Mouse (Mus musculus) kidney, adult 2 months (tissue): ENCODE measurements around the gene Ccdc144b. TPM values are rescaled to one million over a fixed set of nuclear protein-coding genes. Genes with fewer than 3 reads are reported as not detected.
A peak's percentile ranks its signal among the peaks of the same experiment; 100 is the strongest.

ENCODE experiments used
- DNase-seq: peaks from one replicate; pipeline ENCODE4 v3.0.0; 2021
- H3K27ac ChIP-seq: fragments of 200-500 bp; 2 replicates; pipeline ENCODE4 v1.5.1; 2012; ENCODE audit warnings: low read depth, low read length, control low read depth, inconsistent platforms; ENCODE audit not compliant: insufficient read depth
- H3K27me3 ChIP-seq: fragments of 200-500 bp; replicated peaks from 2 replicates; pipeline ENCODE4 v1.6.1; 2012; ENCODE audit warnings: mild to moderate bottlenecking, moderate library complexity, low read length, inconsistent platforms; ENCODE audit not compliant: control insufficient read depth, insufficient read depth
- H3K36me3 ChIP-seq: fragments of 200-500 bp; 2 replicates; pipeline ENCODE4 v1.6.1; 2012; ENCODE audit warnings: mild to moderate bottlenecking, moderate library complexity, low read length, inconsistent platforms; ENCODE audit not compliant: control insufficient read depth, insufficient read depth
- H3K4me1 ChIP-seq: fragments of 200-500 bp; 2 replicates; pipeline ENCODE4 v1.6.1; 2011; ENCODE audit warnings: low read length; ENCODE audit not compliant: control insufficient read depth, insufficient read depth
- H3K4me3 ChIP-seq: fragments of 200-500 bp; 2 replicates; pipeline ENCODE4 v1.5.1; 2011; ENCODE audit warnings: mild to moderate bottlenecking, low read depth, low read length, control low read depth; ENCODE audit not compliant: insufficient read depth
- CTCF ChIP-seq: fragments of 200-500 bp; conservative IDR thresholded peaks from 2 replicates; pipeline ENCODE4 v1.5.1; 2011; ENCODE audit warnings: low read depth, mild to moderate bottlenecking, control low read depth, low read length, moderate library complexity, mixed read lengths; ENCODE audit not compliant: insufficient read depth, insufficient read length
- POLR2A ChIP-seq: fragments of 200-500 bp; IDR thresholded peaks from one replicate; pipeline ENCODE4 v1.6.1; 2011; ENCODE audit warnings: low read depth, low read length, control low read depth
- WGBS: fragments of 180-500 bp; shearing (Covaris S2); methylation state at CpG from one replicate; pipeline ENCODE4 v1.1.7; 2018; 5-methylcytosine and 5-hydroxymethylcytosine counted together
- polyA plus RNA-seq: library from polyadenylated mRNA; depleted of rRNA; stranded (reverse); fragments of >200 nt; gene quantifications from 2 replicates; pipeline ENCODE4 v1.2.3, GENCODE M21; 2012; rRNA removed

Gene Ccdc144b
- polyA plus RNA-seq, result 0.05 TPM in 2 replicates

DNA sequence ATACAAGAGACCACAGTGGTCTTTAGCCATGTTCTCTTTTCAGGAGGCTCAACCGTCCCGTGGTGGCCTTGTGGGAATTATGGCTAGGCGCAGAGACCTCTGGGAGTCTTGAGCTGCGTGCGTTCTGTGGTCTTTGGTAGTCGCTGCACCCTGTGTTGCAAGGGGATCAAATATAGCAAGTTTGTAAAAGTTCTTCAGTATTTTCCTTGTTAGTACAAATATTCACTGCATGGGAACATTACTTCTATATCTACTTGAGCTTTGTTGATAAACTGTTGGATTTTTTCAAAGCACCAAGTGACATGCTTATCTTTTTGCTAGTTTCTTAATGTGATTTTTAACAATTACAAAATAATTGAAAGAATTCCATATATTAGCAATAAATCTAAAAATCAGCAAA is at the start of gene Ccdc144b:
Ccdc144b (minus strand) TSS at position 101 of the 400 bp plus-strand sequence.
- no peaks in the 10 kb centered on the region for H3K4me1 ChIP-seq
- WGBS, result 94% methylated on average over 6 of the region's 6 CpGs
- no peak for DNase-seq
- TF ChIP-seq POLR2A (no peak), CTCF (no peak)
- H3K4me3 ChIP-seq, result no peak within 1 kb of the TSS
- no peak within 1 kb of the TSS for H3K27ac ChIP-seq
- no peaks in the 10 kb centered on the region for H3K36me3 ChIP-seq
- no peaks in the 10 kb centered on the region for H3K27me3 ChIP-seq

DNA sequence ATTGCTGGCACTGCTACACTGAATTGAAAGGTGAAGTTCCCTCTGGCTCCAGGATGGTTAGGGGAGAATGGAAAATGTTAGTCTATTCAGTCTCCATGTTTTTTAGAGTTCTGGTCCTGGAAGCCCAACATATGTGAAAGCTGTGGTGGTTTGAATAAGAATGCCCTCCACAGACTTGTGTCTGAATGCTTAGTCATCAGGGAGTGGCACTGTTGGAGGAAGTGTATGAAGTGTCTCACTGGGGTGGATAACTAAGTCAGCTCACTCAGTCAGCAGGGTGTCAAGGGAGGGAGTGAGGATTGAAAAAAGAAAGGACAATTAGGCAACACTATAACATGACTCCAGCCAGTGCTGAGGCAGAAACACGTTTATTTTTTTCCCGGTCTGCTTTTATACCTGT is 42.0 kb upstream of the Ccdc144b start:
- no peak for DNase-seq
- no peak overlapping the region for H3K4me3 ChIP-seq
- no peaks in the 10 kb centered on the region for H3K27me3 ChIP-seq
- no peak for TF ChIP-seq POLR2A
- no peak for TF ChIP-seq CTCF
- H3K36me3 ChIP-seq, result peaks cover 2% of the 10 kb centered on the region; the same call in 1 of the 2 replicates
- no peaks in the 10 kb centered on the region for H3K4me1 ChIP-seq
- 87% methylated on average over 2 of the region's 2 CpGs for WGBS
- H3K27ac ChIP-seq, result no peak overlapping the region

DNA sequence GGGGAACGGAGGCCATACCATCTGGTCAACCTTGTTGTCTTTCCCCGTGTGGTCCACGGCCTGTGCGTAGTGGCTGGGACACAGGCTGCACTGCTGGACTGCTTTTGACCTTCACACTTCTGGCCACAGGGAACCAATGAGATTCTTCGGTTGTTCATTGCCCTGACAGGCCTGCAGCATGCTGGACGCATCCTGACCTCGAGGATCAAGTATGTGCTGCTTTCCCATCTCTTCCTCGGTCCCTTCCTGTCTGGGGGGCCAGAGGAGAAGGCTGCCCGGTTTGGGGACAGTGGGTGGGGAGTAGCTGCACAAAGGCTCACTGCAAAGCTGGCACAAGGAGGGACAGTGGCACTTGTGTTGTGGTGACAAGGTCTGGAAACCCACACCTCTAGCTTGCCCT is 34.2 kb upstream of the Ccdc144b start:
- DNase-seq, result peak; percentile 33
- Histone ChIP-seq H3K27ac (peak overlapping the region; percentile 68; the same call in 1 of the 2 replicates), H3K4me3 (no peak overlapping the region), H3K4me1 (no peaks in the 10 kb centered on the region; the same call in 1 of the 2 replicates), H3K36me3 (peaks cover 2% of the 10 kb centered on the region), H3K27me3 (no peaks in the 10 kb centered on the region)
- TF ChIP-seq POLR2A, result no peak
- no peak for TF ChIP-seq CTCF
- 82% methylated on average over 9 of the region's 9 CpGs for WGBS

DNA sequence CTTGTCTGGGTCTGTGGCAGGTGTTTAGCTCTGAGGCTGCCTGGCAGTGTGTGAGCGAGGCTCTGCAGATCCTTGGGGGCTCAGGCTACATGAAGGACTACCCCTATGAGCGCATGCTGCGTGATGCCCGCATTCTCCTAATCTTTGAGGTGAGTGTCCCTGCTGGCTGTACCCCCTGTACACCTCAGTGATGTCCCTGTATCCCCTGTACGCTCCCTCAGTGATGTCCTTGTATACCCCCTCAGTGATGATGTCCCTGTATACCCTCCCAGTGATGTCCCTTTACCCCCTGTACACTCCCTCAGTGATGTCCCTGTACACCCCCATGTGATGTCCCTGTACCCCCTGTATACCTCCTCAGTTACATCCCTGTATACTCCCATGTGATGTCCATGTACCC is 32.0 kb upstream of the Ccdc144b start:
- Histone ChIP-seq H3K4me3 (no peak overlapping the region), H3K36me3 (peaks cover under 1% of the 10 kb centered on the region; the same call in 1 of the 2 replicates), H3K27me3 (no peaks in the 10 kb centered on the region), H3K4me1 (no peaks in the 10 kb centered on the region; the same call in 1 of the 2 replicates), H3K27ac (no peak overlapping the region)
- no peak for DNase-seq
- no peak for TF ChIP-seq POLR2A
- TF ChIP-seq CTCF, result no peak
- 99% methylated on average over 5 of the region's 5 CpGs for WGBS

DNA sequence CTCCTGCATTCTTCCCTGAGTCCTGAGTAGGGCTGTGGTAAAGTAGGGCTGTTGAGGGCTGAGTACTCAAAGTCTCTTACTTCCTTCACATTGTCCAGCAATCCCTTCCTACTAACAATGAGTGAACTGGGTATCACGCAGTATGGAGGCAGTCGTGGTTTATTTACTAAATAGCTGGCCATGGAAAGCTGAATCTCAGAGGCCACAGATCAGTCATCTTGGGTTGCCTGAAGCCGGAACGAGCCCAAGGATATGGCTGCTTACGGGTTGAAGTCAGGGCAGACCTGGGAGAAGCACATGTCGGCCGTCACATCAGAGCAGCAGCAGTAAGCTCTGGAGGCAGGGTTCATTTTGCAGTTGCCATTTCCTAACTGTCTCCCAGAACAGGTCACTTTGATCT is 30.0 kb upstream of the Ccdc144b start:
- DNase-seq, result no peak
- H3K4me3 ChIP-seq, result no peak overlapping the region
- H3K27me3 ChIP-seq, result no peaks in the 10 kb centered on the region
- WGBS, result 95% methylated on average over 7 of the region's 7 CpGs
- TF ChIP-seq CTCF (no peak), POLR2A (no peak)
- H3K4me1 ChIP-seq, result no peaks in the 10 kb centered on the region; the same call in 1 of the 2 replicates
- H3K27ac ChIP-seq, result peak overlapping the region; percentile 19; the same call in 1 of the 2 replicates
- no peaks in the 10 kb centered on the region; the same call in 1 of the 2 replicates for H3K36me3 ChIP-seq

DNA sequence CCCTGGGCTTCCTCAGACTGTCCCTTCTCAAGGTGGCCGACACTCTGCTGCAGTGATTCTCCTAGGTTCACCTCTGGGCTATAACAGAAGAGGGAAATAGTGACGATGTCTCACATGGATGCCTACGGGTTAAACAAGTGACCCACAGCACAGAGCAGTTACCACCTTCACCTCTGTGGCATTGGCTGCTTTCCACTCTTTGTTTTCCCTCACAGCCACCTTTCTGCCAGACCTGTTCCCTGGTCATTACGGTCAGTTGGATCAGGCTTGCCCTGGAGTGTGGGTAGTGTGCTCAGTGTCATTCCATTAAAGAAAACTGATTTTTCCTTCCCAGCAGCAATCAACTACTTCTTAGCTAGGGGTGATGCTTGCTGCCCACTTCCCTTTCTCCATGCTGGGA is 29.5 kb upstream of the Ccdc144b start:
- Histone ChIP-seq H3K27ac (peak overlapping the region; percentile 19; the same call in 1 of the 2 replicates), H3K27me3 (no peaks in the 10 kb centered on the region), H3K36me3 (no peaks in the 10 kb centered on the region; the same call in 1 of the 2 replicates), H3K4me3 (no peak overlapping the region), H3K4me1 (no peaks in the 10 kb centered on the region)
- 65% methylated on average over 4 of the region's 4 CpGs for whole genome bisulfite sequencing
- TF ChIP-seq POLR2A (no peak), CTCF (no peak)
- peak; percentile 74 for DNase-seq

DNA sequence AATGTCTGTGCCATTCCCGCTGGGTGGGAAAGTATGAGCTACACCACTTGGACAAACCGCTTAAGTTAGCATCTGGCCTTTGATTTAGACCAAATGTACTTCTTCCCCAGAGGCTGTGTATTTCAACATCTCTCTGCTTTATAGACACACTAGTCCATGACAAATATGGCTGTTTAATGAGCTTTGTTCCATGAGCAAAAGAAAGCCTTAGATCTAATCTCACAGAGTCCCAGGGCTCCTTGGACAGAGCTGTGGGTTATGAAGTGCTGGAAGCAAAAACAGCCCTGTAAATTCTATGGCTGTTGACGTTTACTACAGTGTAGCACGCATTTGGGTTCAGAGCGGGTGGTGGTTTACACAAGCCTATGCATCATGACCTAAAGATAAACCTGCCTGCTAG is 27.4 kb upstream of the Ccdc144b start:
- DNase-seq, result no peak
- 93% methylated on average over 5 of the region's 5 CpGs for WGBS
- Histone ChIP-seq H3K27me3 (no peaks in the 10 kb centered on the region), H3K27ac (peak overlapping the region; percentile 62; the same call in 1 of the 2 replicates), H3K36me3 (peaks cover 2% of the 10 kb centered on the region; the same call in 1 of the 2 replicates), H3K4me1 (no peaks in the 10 kb centered on the region), H3K4me3 (no peak overlapping the region)
- TF ChIP-seq CTCF, result no peak
- TF ChIP-seq POLR2A, result no peak

DNA sequence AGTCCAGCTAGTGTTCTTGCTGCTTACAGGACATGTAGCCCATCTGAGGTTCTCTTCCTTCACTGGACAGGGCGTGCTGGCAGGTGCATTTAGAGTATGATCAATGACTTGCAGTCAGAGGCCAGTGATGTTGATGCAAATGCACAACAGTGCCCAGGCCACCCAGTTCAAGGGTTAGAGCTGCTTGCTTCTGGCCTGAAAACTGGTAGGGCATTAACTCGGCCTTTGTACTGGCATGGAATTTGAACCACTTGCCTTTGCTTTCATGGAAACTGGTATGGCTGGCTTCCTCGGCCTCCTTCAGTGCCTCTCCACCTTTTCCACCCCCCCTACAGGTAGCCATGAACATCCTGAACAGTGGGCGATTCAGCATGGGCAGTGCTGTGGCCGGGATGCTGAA is 26.5 kb upstream of the Ccdc144b start:
- H3K36me3 ChIP-seq, result peaks cover 2% of the 10 kb centered on the region; the same call in 1 of the 2 replicates
- 66% methylated on average over 5 of the region's 5 CpGs for WGBS
- TF ChIP-seq CTCF (no peak; the same call in 1 of the 2 replicates), POLR2A (no peak)
- peak overlapping the region; percentile 64 for H3K27ac ChIP-seq
- no peak overlapping the region for H3K4me3 ChIP-seq
- no peaks in the 10 kb centered on the region for H3K27me3 ChIP-seq
- no peaks in the 10 kb centered on the region for H3K4me1 ChIP-seq
- DNase-seq, result peak; percentile 90
